Mouse (Mus musculus) frontal cortex, postnatal 14 days (tissue): Measurements from ENCODE around the gene Rspo1.
"Not testable (repeated sequence)": the region's sequence is repeated elsewhere in the genome, so short reads cannot be mapped to it uniquely, and the experiment has no call there.

Experiments
- DNase-seq, 2 experiments: peaks; one replicate each; pipeline ENCODE4 v3.0.0; 2022; ENCODE audit warnings: low spot score in 2 of 2

The Rspo1 gene

DNA sequence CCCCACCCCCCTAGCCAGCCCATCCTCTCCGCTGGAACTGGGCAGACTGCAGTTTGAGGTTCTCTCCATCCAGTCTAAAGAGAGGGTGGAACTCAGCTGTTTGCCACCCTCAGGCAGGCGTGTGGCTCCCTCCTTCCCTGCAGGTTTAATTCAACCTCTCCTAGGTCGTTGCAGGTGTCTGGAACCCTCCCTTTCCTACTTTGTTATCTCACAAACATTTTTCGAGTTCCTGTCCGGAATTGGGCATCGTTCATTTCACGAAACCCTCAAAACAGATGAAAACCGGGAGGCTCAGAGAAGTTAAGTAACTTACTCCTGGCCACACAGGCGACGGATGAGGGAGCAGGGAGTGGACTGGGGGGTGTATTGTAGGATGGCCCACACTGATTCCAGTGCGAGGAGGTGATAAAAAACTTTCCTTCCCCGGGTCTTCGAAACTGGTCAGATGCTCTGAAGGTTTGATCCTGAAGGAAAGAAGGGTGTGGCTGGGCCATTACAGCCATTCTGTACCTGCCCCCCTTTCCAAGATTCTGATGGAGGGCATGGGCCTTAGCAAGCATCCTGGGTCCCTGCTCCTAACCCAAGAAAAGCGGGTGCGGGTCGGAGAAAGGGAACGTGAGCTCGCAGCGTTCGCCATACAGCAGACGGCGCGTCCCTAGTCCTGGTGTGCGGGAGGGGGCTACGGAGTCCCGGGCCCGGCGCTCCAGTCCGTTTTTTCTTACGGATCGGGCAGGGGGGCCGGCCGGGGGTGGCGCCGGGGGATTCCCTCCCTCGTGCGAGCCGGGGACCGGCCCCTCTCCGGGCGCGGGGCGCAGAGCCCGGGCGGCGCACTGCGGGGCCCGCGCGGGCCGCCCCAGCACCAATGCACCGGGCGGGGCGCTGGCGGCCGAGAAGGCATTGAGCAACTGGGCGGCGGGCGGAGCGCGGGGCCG lies at the start of gene Rspo1:
Gene Rspo1, plus strand, starts transcription at position 760 of the 932 bp plus-strand sequence.
- DNase-seq = no peak

DNA sequence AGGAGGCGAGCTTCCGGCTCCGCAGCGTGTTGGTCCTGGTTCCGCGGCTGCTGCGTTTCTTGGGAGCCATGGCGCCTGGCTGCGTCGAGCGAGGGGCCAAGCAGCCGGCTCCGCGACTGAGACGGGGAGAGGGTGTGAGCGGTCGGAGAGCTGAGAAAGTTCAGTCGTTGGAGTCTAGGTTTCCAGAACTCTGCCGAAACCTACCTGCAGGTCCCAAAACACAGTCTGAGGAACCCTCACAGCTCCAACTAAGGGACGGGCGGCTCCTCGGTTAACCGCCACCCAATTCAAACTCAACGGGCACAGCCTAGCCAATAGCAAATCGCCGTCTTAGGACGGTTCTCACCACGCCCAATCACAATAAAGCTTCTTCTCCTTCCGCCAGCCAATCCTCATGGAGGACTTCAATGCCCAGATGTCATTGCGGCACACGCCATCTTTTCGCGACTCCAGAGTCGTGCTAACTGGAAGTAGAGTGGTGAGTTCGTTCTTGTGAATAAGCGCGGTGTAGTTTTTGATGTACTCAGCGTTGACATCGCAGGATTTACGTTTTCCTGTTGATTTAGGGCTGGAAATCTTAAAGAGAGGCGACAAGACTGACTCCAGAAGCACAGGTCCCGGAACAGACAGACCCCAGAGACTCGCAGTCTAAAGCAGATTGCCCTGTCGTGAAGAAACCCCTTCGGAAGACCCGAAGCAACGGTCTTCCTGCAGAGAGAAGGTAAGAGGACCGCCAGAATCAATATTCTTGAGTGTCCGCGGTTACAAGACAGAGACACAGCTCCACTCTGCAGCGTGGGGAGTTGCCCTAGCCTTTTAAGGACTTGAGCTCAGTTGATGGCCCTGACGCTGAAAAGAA lies 49.4 kb upstream of the Rspo1 start, which contains the start of gene 9930104L06Rik:
Gene 9930104L06Rik, plus strand, starts transcription at position 436 of the 859 bp plus-strand sequence.
- peak; percentile 93 to 94 for DNase-seq

DNA sequence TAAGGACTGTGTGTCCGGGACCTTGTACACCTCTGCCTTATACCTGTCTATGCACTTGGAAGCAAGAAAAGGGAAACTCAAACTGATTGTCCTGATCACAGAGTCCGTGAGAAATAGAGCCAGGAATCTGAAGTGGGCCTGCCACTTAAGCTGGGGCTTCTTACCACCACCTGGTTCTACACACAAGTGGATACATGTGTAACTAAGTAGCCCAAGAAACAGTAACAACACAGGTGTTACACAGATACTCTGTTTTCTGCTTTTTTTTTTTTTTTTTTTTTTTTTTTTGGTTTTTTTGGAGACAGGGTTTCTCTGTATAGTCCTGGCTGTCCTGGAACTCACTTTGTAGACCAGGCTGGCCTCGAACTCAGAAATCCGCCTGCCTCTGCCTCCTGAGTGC lies 47.0 kb upstream of the Rspo1 start, which contains the start of gene Cdca8:
Gene Cdca8, minus strand, starts transcription at position 101 of the 400 bp plus-strand sequence.
- not testable (repeated sequence) for DNase-seq

DNA sequence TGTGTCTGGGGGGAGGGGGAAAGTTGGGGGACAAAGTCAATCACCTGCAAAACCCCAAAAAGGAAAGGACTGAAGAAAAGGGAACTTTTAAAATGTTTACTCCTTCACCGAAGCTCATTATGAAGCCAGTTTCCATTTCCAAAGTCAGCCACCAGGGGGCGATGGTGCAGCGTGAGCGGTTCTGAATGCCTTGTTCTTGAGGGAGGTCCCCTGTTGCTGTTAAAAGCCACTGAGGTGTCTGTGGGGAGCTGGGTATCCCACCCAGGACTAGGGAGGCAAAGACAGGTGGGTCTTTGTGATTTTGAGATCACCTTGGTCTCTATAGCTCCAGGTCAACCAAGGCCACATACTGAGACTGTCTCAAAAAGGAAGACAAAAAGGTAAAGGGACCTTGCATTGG lies 43.2 kb upstream of the Rspo1 start:
- DNase-seq = peak; percentile 48 to 80

DNA sequence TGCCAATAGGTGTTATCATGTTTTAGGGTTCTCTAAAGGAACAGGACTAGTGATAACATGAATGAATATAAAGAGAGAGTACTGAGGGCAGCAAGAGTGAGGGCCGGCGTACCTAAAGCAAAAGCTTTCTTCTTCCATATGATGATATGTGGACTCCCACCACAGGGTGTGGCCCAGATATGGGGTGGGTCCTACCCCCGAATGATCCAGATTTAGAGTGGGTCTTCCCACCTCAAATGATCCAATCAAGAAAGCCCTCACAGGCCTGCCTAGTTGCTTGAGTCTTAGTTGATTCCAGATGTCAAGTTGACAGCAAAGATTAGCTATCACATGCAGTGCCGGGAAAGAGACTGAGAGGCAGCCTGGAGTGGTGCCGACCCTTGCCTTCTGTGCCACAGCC lies 42.4 kb upstream of the Rspo1 start:
- no peak for DNase-seq

DNA sequence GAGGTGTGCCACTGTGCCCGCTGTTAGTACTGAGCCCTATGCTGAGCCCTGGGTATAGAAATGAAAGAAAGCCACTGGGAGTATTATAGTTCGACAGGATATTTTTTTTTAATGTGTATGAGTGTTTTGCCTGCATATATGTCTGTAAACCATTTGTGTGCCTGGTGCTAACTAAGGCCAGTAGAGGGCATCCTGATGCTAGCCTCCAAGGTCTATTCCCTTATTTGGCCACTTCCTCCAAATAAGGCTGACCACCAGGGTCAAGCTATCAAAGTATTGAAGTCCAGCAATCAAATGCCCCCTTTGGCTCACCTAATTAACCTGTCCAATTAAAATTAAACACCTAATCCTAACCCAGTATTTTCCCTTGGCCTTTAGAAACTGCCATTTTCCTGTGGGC lies 41.3 kb upstream of the Rspo1 start:
- DNase-seq = no peak

- no peak for DNase-seq
These were observed 36.7 kb upstream of the Rspo1 start for GRCm38 (mm10) chr4:124949488-124949887.

DNA sequence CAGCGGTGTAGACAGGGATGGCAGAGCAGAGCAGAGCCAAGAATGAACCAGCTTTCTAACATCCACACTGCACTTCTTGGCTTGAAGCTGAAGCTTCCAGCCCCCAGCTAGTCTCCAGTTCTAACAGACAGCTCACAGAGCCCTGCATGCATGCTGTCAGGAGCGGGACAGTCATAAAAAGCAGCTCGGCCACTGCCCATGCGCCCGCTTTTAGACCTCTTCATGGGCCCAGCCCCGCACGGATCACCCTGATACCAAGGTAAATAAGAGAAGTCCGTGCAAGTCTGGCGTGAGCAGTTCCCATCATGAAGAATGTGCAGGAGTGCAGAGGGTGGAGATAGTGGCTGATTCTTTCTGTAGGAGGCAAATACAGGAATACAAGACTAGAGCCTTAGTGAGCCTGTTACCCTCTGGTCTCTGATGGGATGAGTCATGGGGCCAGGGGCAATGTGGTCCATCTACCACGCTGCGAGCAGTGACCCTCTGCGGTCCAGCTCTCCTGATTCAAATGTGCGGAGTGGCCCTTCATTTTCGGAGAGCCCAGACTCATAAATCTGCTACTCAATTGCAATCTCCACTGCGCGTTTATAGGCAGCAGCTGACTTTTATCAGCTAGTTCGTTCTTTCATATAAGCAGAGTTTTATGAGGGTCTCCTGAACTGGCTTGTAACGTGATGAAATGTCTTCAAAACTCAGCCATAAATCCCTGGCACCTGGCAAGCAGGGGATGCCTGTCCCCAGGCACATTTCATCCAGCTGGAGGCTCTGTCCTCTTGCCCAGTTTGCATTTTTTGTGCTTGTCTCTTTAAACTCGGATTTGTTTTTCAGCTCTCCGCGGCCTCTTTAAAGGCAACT lies 35.8 kb upstream of the Rspo1 start:
- no peak for DNase-seq

DNA sequence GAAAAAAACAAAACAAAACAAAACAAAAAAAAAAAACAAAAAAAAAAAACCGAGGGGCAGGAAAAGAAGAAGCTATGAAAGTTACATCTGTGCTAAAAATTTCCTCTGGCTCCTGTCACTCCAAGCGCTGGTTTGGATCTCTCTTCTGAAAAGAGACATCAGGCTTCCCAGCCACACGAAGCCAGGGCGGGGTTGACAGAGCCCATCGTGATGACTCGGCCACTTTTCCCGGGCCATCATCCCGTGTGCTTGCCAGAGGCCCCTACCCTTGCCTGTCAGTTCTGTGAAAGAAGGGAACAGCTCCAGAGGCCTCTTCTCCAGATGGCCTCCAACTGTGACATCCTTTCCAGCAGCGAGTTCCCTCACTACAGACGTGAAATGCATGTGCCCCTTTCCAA lies 35.2 kb upstream of the Rspo1 start:
- no peak for DNase-seq

GRCm38 (mm10) chr4:124953546-124953945 lies 32.7 kb upstream of the Rspo1 start:
- no peak for DNase-seq

- DNase-seq = no peak
These were observed 28.9 kb upstream of the Rspo1 start for GRCm38 (mm10) chr4:124957284-124957683.

- DNase-seq = no peak
These were observed 27.2 kb upstream of the Rspo1 start for GRCm38 (mm10) chr4:124959062-124959461.

GRCm38 (mm10) chr4:124960940-124961339 lies 25.3 kb upstream of the Rspo1 start:
- no peak for DNase-seq

GRCm38 (mm10) chr4:124962576-124962975 lies 23.7 kb upstream of the Rspo1 start:
- DNase-seq = no peak

DNA sequence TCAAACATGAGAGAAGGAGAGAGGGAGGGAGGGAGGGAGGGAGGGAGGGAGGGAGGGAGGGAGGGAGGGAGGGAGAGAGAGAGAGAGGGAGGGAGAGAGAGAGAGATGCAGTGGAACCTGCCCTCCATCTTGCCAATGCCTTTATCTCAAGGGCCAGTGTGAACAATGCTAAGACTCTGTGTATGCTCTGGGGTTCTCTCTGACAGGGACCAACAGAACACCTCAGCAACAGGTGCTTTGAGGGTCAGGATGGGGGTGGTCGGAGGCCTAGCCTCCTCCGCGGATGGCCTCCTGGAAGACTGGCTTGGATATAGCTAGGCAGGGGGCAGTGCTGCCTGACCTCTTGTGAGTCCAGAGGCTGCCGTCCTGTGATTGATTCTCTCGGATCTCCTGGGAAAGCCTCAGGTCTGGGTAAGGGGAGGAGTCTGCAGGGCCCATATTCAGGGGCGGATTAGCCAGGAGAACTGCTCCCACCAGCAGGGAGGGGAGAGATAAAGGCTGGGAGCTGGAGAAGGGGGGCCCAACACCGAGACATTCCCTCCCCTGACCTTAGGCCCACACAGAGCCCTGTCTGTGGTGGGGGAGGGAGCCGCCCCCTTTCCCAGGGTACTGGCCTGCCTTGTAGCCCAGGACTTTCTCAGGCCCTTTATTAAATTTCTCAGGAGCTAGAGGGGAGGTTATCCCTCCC lies 21.2 kb upstream of the Rspo1 start:
- no peak for DNase-seq

- DNase-seq = no peak
These were observed 17.5 kb upstream of the Rspo1 start for GRCm38 (mm10) chr4:124968711-124969110.

DNA sequence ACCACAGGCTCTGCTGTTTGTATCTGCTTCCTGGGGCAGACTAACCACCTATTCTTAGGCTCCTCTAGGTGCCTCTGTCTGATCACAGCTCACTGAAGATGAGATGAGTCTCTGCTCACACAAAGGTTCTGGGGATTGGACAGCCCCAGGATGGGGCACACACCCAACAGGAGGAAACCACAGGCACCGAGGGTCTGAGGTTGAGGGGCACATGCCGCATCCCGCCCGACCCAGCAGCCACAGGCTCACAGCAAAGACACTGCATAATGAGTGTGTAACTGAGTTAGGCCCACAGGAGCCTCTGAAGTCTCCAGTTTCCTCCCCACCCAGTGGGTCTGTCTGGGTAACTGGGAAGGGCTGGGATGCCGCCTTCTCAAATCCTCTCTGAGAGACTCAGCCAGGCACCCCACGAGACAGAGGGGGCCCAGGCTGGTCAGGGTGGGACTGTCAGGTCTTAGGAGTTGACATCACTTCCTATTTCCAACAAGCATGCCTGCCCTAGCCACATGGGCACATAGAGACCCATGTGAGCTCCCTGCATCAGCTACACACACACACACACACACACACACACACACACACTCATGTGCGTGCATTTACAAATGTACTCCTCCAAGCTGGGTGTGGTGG lies 16.9 kb upstream of the Rspo1 start:
- DNase-seq = no peak

GRCm38 (mm10) chr4:124970194-124970593 lies 16.0 kb upstream of the Rspo1 start:
- DNase-seq = no peak

GRCm38 (mm10) chr4:124970677-124971076 lies 15.6 kb upstream of the Rspo1 start:
- DNase-seq = no peak

- DNase-seq = no peak
These were observed 15.1 kb upstream of the Rspo1 start for GRCm38 (mm10) chr4:124971094-124971493.
